Mouse (Mus musculus): ENCODE data around the gene Tcf7l1. TPM values are rescaled to one million over a fixed set of nuclear protein-coding genes. Genes with fewer than 3 reads are reported as not detected.

The Tcf7l1 gene
- total RNA-seq, 2 experiments from 2014 or later: 4.9 to 7.5 TPM

- H3K27ac ChIP-seq: peak within 1 kb of the TSS; percentile 91
- intact Hi-C loops (cut with DNase I): no loop called here
Measured at GRCm38 (mm10) chr6:72597956-72598753, 190.9 kb downstream of the Tcf7l1 start, which contains the start of the genes Elmod3 and Retsat. TSS of gene Elmod3 (minus strand) at chr6:72598413. TSS of gene Retsat (plus strand) at chr6:72598475.

GRCm38 (mm10) chr6:72597083-72597874 lies 191.8 kb downstream of the Tcf7l1 start:
- intact Hi-C loops (cut with DNase I): no loop called here
- TF ChIP-seq CTCF (IDR thresholded peaks at IDR 0.05): no peak
- H3K27ac ChIP-seq: peak overlapping the region; percentile 91
- peak overlapping the region; percentile 75 for H3K4me3 ChIP-seq
- DNase-seq: peak; percentile 40

More at GRCm38 (mm10) chr6:72597956-72598753, 190.9 kb downstream of the Tcf7l1 start, which contains the start of the genes Elmod3 and Retsat:
- H3K4me3 ChIP-seq: peak within 1 kb of the TSS; percentile 75
- no peak for TF ChIP-seq CTCF (IDR thresholded peaks at IDR 0.05)
- DNase-seq: peak; percentile 95

GRCm38 (mm10) chr6:72593914-72594313 lies 195.1 kb downstream of the Tcf7l1 start:
- TF ChIP-seq CTCF (IDR thresholded peaks at IDR 0.05): no peak
- intact Hi-C loops (cut with DNase I): no loop called here
- H3K4me3 ChIP-seq: no peak overlapping the region
- DNase-seq: peak; percentile 16
- peak overlapping the region; percentile 66 for H3K27ac ChIP-seq

- peak; percentile 70 for DNase-seq
- intact Hi-C loops (cut with DNase I): no loop called here
- Histone ChIP-seq H3K4me3 (no peak overlapping the region), H3K27ac (peak overlapping the region; percentile 66)
- TF ChIP-seq CTCF (IDR thresholded peaks at IDR 0.05): no peak
Measured at GRCm38 (mm10) chr6:72593011-72593803, 195.8 kb downstream of the Tcf7l1 start.

- Histone ChIP-seq H3K4me3 (no peak overlapping the region), H3K27ac (no peak overlapping the region)
- TF ChIP-seq CTCF (IDR thresholded peaks at IDR 0.05): no peak
- intact Hi-C loops (cut with DNase I): no loop called here
- DNase-seq: no peak
Measured at GRCm38 (mm10) chr6:72590111-72590510, 198.9 kb downstream of the Tcf7l1 start.

GRCm38 (mm10) chr6:72588307-72588706 lies 200.7 kb downstream of the Tcf7l1 start:
- no peak overlapping the region for H3K27ac ChIP-seq
- intact Hi-C loops (cut with DNase I): no loop called here
- no peak overlapping the region for H3K4me3 ChIP-seq
- TF ChIP-seq CTCF (IDR thresholded peaks at IDR 0.05): no peak
- DNase-seq: no peak

- no peak for TF ChIP-seq CTCF (IDR thresholded peaks at IDR 0.05)
Measured at GRCm38 (mm10) chr6:72586701-72587100, 202.4 kb downstream of the Tcf7l1 start.

GRCm38 (mm10) chr6:72584154-72584553 lies 204.9 kb downstream of the Tcf7l1 start:
- no peak overlapping the region for H3K4me3 ChIP-seq
- peak overlapping the region; percentile 1; the same call in 1 of the 2 replicates for H3K27ac ChIP-seq
- no peak for DNase-seq
- intact Hi-C loops (cut with DNase I): no loop called here
- TF ChIP-seq CTCF (IDR thresholded peaks at IDR 0.05): no peak

More at GRCm38 (mm10) chr6:72586701-72587100, 202.4 kb downstream of the Tcf7l1 start:
- DNase-seq: no peak
- H3K27ac ChIP-seq: no peak overlapping the region
- no peak overlapping the region for H3K4me3 ChIP-seq
- intact Hi-C loops (cut with DNase I): no loop called here

- no peak for TF ChIP-seq CTCF (IDR thresholded peaks at IDR 0.05)
- peak overlapping the region; percentile 1; the same call in 1 of the 2 replicates for H3K27ac ChIP-seq
- intact Hi-C loops (cut with DNase I): no loop called here
Measured at GRCm38 (mm10) chr6:72583211-72583839, 205.7 kb downstream of the Tcf7l1 start.

GRCm38 (mm10) chr6:72581625-72582382 lies 207.2 kb downstream of the Tcf7l1 start:
- TF ChIP-seq CTCF (IDR thresholded peaks at IDR 0.05): no peak
- H3K4me3 ChIP-seq: no peak overlapping the region
- DNase-seq: peak; percentile 45
- intact Hi-C loops (cut with DNase I): no loop called here
- H3K27ac ChIP-seq: peak overlapping the region; percentile 46

More at GRCm38 (mm10) chr6:72583211-72583839, 205.7 kb downstream of the Tcf7l1 start:
- no peak overlapping the region for H3K4me3 ChIP-seq
- no peak for DNase-seq

Other genes with a start within 250 kb of the Tcf7l1 start
- gene Capg, start 244.9 kb downstream of the Tcf7l1 start, total RNA-seq (2021): 1 to 10 TPM; 6.8 to 9.7 TPM
- 1 to 10 TPM; 7.7 to 9.8 TPM for gene Elmod3, start 190.8 kb downstream of the Tcf7l1 start, total RNA-seq (2021)
- 10 to 100 TPM; 56.1 to 98.6 TPM for gene Retsat, start 190.8 kb downstream of the Tcf7l1 start, total RNA-seq (2021)
- 10 to 100 TPM; 23.2 to 29.0 TPM for gene Tgoln1, start 172.3 kb downstream of the Tcf7l1 start, total RNA-seq (2021)
- 100 to 1,000 TPM; 155 to 192 TPM for gene Kcmf1, start 110.7 kb upstream of the Tcf7l1 start, total RNA-seq (2021)
- 10 to 100 TPM; 30.1 to 67.9 TPM for gene Tmsb10, start 169.5 kb upstream of the Tcf7l1 start, total RNA-seq (2021)